Mouse (Mus musculus): ENCODE results near the gene Esx1. TPM values are rescaled to one million over a fixed set of nuclear protein-coding genes. Genes with fewer than 3 reads are reported as not detected.
A peak's percentile ranks its signal among the peaks of the same experiment; 100 is the strongest.

Gene Esx1
- not detected in 2 replicates for total RNA-seq (2014; fragmentation: Nextera tagmentation)
- total RNA-seq (2017) = not detected in 2 replicates
- polyA plus RNA-seq (2012) = not detected in 2 replicates

DNA sequence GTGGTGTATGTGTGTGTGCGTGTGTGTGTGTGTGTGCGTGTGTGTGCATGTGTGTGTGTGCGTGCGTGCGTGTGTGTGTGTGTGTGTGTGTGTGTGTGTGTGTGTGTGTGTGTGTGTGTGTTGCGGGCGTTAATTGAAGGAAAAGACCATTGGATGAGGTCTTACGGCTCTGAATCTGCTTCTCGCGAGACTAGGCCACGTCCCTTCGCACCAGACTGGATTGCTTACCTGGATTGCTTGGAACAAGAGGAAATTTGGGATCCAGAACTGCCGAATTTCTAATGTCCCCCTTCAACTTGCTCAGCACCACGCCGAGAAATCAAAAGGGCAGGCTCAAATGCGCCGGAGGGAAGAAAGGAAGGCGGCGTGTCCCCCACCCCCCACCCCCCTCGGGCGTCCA is at the start of gene Esx1:
TSS of gene Esx1 (minus strand) at position 366 of the 400 bp plus-strand sequence.
- no peak for DNase-seq (ENCODE audit: low spot score)
- Histone ChIP-seq H3K4me3 (ENCODE audit: low read depth, low read length) (no peak within 1 kb of the TSS), H3K27me3 (ENCODE audit: insufficient read depth, low read length) (peaks cover 9% of the 10 kb centered on the region; the same call in 1 of the 2 replicates), H3K4me1 (ENCODE audit: insufficient read depth, low read depth, low read length) (no peaks in the 10 kb centered on the region), H3K36me3 (replicated peaks) (no peaks in the 10 kb centered on the region), H3K9me3 (replicated peaks) (no peaks in the 10 kb centered on the region)
- ATAC-seq (ENCODE audit: extremely low read depth, insufficient number of reproducible peaks, low FRiP score, poor library complexity, severe bottlenecking) = no peak
- TF ChIP-seq POLR2AphosphoS5 (IDR thresholded peaks at IDR 0.05; ENCODE audit: insufficient replicate concordance, low read depth, low read length) = no peak

DNA sequence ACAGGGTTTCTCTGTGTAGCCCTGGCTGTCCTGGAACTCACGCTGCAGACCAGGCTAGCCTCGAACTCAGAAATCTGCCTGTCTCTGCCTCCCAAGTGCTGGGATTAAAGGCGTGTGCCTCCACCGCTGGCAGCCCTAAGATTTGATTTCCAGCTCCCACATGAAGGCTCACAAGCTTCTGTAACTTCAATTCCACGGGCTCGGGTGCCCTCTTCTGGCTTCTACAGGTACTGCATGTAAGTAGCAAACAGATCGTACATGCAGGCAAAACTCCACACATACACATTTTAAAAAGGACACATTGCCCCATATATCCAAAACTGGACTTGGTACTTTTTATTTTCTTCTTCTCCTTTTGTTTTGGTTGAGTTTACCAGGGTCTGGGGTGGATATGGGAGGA is 48.1 kb upstream of the Esx1 start:
- TF ChIP-seq TAL1 (conservative IDR thresholded peaks at IDR 0.05; ENCODE audit: low read depth, low read length) = no peak
- 0 out of 2 replicates have a peak, but pooled peaks have one; percentile 18 for TF ChIP-seq CTCF (IDR thresholded peaks at IDR 0.05; ENCODE audit: low read depth, low read length)

GRCm38 (mm10) chrX:137167658-137168057 is 45.8 kb upstream of the Esx1 start:
- DNase-seq (ENCODE audit: low spot score) = no peak
- Histone ChIP-seq H3K27me3 (ENCODE audit: insufficient read depth, low read length) (no peaks in the 10 kb centered on the region), H3K36me3 (replicated peaks) (no peaks in the 10 kb centered on the region), H3K9me3 (replicated peaks) (no peaks in the 10 kb centered on the region), H3K4me1 (ENCODE audit: insufficient read depth, low read depth, low read length) (no peaks in the 10 kb centered on the region), H3K4me3 (ENCODE audit: low read depth, low read length) (no peak overlapping the region)
- TF ChIP-seq POLR2AphosphoS5 (IDR thresholded peaks at IDR 0.05; ENCODE audit: insufficient replicate concordance, low read depth, low read length) = no peak
- no peak for TF ChIP-seq GATA2 (IDR thresholded peaks at IDR 0.05; ENCODE audit: borderline replicate concordance, low read depth, low read length)
- TF ChIP-seq GATA1 (IDR thresholded peaks at IDR 0.05; ENCODE audit: borderline replicate concordance, low read length) = no peak
- TF ChIP-seq CTCF (IDR thresholded peaks at IDR 0.05; ENCODE audit: low read depth, low read length) = no peak
- TF ChIP-seq TAL1 (conservative IDR thresholded peaks at IDR 0.05; ENCODE audit: low read depth, low read length) = no peak
- no peak for ATAC-seq (ENCODE audit: extremely low read depth, insufficient number of reproducible peaks, low FRiP score, poor library complexity, severe bottlenecking)

More for the DNA sequence above, 48.1 kb upstream of the Esx1 start:
- H3K4me1 ChIP-seq (ENCODE audit: insufficient read depth, low read depth, low read length) = no peaks in the 10 kb centered on the region
- no peaks in the 10 kb centered on the region for H3K36me3 ChIP-seq (replicated peaks)
- no peaks in the 10 kb centered on the region for H3K9me3 ChIP-seq (replicated peaks)
- DNase-seq (ENCODE audit: low spot score) (no peak), ATAC-seq (ENCODE audit: extremely low read depth, insufficient number of reproducible peaks, low FRiP score, poor library complexity, severe bottlenecking) (no peak)
- no peak overlapping the region for H3K4me3 ChIP-seq (ENCODE audit: low read depth, low read length)
- no peaks in the 10 kb centered on the region for H3K27me3 ChIP-seq (ENCODE audit: insufficient read depth, low read length)

DNA sequence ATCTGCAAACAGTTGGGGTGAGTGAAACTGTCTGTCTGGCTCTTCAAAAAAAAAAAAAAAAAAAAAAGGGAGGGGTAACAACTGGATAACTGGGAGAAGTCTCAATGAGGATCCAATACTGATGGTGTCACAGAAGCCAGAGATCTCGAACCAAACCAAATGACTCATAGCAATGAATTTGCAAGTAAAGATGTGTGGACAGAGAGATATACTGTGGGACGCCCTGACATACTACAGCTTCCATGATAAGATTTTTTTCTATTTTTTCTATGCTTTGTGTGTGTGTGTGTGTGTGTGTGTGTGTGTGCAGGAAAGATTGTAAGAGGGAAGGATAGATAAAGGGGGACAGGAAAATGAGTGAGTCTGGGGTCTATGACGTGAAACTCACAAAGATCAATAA is 43.7 kb upstream of the Esx1 start:
- H3K4me3 ChIP-seq (ENCODE audit: low read depth, low read length) = no peak overlapping the region
- ATAC-seq (ENCODE audit: extremely low read depth, insufficient number of reproducible peaks, low FRiP score, poor library complexity, severe bottlenecking) = no peak
- H3K27me3 ChIP-seq (ENCODE audit: insufficient read depth, low read length) = no peaks in the 10 kb centered on the region
- TF ChIP-seq GATA2 (IDR thresholded peaks at IDR 0.05; ENCODE audit: borderline replicate concordance, low read depth, low read length) = no peak
- TF ChIP-seq POLR2AphosphoS5 (IDR thresholded peaks at IDR 0.05; ENCODE audit: insufficient replicate concordance, low read depth, low read length) = no peak
- no peak for TF ChIP-seq CTCF (IDR thresholded peaks at IDR 0.05; ENCODE audit: low read depth, low read length)
- no peak for TF ChIP-seq GATA1 (IDR thresholded peaks at IDR 0.05; ENCODE audit: borderline replicate concordance, low read length)
- no peaks in the 10 kb centered on the region for H3K9me3 ChIP-seq (replicated peaks)
- H3K4me1 ChIP-seq (ENCODE audit: insufficient read depth, low read depth, low read length) = no peaks in the 10 kb centered on the region
- DNase-seq (ENCODE audit: low spot score) = no peak
- H3K36me3 ChIP-seq (replicated peaks) = no peaks in the 10 kb centered on the region

DNA sequence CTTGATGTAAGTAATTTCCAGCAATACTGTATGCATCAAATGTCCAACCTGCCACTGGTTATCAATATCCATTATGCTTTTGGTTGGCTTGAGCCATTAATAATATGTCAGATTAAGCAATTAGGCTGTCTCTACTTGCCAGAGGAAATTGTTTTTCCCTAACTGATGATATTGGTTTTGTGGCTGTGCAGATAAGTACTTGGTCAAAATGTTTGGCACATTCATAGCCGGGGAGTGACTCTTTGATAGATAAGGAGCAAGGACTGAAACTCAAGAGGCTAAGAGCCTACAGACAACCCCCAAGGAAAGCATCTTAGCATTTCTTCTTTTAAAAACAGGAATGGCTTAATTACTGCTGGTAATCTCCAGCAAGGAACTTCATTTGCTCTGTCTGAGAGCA is 40.8 kb upstream of the Esx1 start:
- H3K27me3 ChIP-seq (ENCODE audit: insufficient read depth, low read length) = no peaks in the 10 kb centered on the region
- no peaks in the 10 kb centered on the region for H3K9me3 ChIP-seq (replicated peaks)
- no peak overlapping the region for H3K4me3 ChIP-seq (ENCODE audit: low read depth, low read length)
- H3K36me3 ChIP-seq (replicated peaks) = no peaks in the 10 kb centered on the region
- no peaks in the 10 kb centered on the region for H3K4me1 ChIP-seq (ENCODE audit: insufficient read depth, low read depth, low read length)
- TF ChIP-seq POLR2AphosphoS5 (IDR thresholded peaks at IDR 0.05; ENCODE audit: insufficient replicate concordance, low read depth, low read length) (no peak), GATA2 (IDR thresholded peaks at IDR 0.05; ENCODE audit: borderline replicate concordance, low read depth, low read length) (no peak), GATA1 (IDR thresholded peaks at IDR 0.05; ENCODE audit: borderline replicate concordance, low read length) (no peak)
- DNase-seq (ENCODE audit: low spot score) = no peak
- ATAC-seq (ENCODE audit: extremely low read depth, insufficient number of reproducible peaks, low FRiP score, poor library complexity, severe bottlenecking) = no peak

- Histone ChIP-seq H3K4me1 (ENCODE audit: insufficient read depth, low read depth, low read length) (no peaks in the 10 kb centered on the region), H3K9me3 (replicated peaks) (no peaks in the 10 kb centered on the region), H3K4me3 (ENCODE audit: low read depth, low read length) (no peak overlapping the region), H3K27me3 (ENCODE audit: insufficient read depth, low read length) (no peaks in the 10 kb centered on the region), H3K36me3 (replicated peaks) (no peaks in the 10 kb centered on the region)
- ATAC-seq (ENCODE audit: extremely low read depth, insufficient number of reproducible peaks, low FRiP score, poor library complexity, severe bottlenecking) (no peak), DNase-seq (ENCODE audit: low spot score) (no peak)
- no peak for TF ChIP-seq GATA1 (IDR thresholded peaks at IDR 0.05; ENCODE audit: borderline replicate concordance, low read length)
- TF ChIP-seq POLR2AphosphoS5 (IDR thresholded peaks at IDR 0.05; ENCODE audit: insufficient replicate concordance, low read depth, low read length) = no peak
- no peak for TF ChIP-seq GATA2 (IDR thresholded peaks at IDR 0.05; ENCODE audit: borderline replicate concordance, low read depth, low read length)
- TF ChIP-seq TAL1 (conservative IDR thresholded peaks at IDR 0.05; ENCODE audit: low read depth, low read length) = no peak
- TF ChIP-seq CTCF (IDR thresholded peaks at IDR 0.05; ENCODE audit: low read depth, low read length) = no peak
These were observed 39.1 kb upstream of the Esx1 start for GRCm38 (mm10) chrX:137160971-137161370.

DNA sequence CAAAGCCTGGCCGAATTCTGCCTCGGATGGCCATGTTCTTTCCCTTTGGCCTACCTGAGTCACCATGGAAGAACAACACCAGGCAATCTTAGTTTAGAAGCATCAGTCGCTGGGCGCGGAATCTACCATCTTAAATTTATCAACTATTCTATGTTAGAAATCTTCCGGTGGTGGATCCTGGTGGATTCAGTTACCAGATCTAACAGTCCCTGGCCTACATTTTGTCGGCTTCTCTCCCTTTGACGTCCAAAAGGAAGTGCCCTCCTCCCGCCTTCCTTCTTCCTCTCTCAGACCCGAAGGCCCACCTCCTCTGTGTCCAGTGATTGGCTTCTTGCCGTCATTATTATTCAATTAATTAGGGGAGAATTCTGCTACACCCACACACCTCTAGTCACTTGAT is 27.2 kb upstream of the Esx1 start:
- H3K4me1 ChIP-seq (ENCODE audit: insufficient read depth, low read depth, low read length) = no peaks in the 10 kb centered on the region
- no peaks in the 10 kb centered on the region for H3K36me3 ChIP-seq (replicated peaks)
- no peaks in the 10 kb centered on the region for H3K27me3 ChIP-seq (ENCODE audit: insufficient read depth, low read length)
- TF ChIP-seq GATA1 (IDR thresholded peaks at IDR 0.05; ENCODE audit: borderline replicate concordance, low read length) (no peak), CTCF (IDR thresholded peaks at IDR 0.05; ENCODE audit: low read depth, low read length) (no peak), POLR2AphosphoS5 (IDR thresholded peaks at IDR 0.05; ENCODE audit: insufficient replicate concordance, low read depth, low read length) (no peak), GATA2 (IDR thresholded peaks at IDR 0.05; ENCODE audit: borderline replicate concordance, low read depth, low read length) (no peak), TAL1 (conservative IDR thresholded peaks at IDR 0.05; ENCODE audit: low read depth, low read length) (no peak)
- H3K9me3 ChIP-seq (replicated peaks) = no peaks in the 10 kb centered on the region
- H3K4me3 ChIP-seq (ENCODE audit: low read depth, low read length) = no peak overlapping the region
- ATAC-seq (ENCODE audit: extremely low read depth, insufficient number of reproducible peaks, low FRiP score, poor library complexity, severe bottlenecking) = no peak
- no peak for DNase-seq (ENCODE audit: low spot score)

Measured in G1E (cell line).